Mouse (Mus musculus): ENCODE measurements around the gene Prkch.

The Prkch gene

DNA sequence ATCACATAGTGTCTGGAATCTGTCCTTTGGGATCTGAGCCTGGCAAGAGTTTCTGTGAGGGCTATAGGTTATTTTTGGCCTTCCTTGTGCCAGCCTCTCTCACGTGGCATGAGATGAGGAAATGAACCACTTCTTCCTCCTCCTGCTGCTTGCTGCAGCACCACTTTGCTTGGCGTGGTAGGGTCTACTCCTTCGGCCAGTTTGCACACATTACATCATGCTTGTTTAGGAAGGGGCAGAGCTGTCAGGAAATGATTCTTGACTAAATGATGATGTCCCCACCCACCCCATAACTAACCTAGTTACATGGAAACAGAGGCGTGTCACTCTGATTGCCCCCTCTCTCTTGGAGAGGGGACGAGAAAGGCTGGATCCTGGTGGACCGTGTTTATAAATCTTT lies 28.6 kb downstream of the Prkch start:
- DNase-seq: no peak

DNA sequence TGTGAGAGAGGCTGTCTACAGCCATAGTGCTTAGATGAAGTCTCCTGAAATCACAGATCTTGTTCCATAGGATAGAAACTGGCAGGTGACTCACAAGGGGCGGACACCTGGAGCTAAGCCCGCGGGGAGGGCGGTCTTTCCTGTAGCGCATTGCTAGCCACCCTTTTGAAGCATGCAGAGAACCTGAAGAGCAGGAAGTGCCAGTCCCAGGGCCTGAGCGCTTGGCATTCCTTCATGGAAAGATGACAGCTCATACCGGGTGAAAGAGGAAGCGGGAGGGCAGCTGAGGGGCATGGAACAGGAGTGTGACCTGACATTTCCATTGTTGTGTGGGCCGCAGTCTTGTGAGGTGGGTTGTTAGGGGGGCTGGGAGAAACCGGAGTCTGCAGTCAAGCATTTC lies 33.1 kb downstream of the Prkch start:
- DNase-seq: no peak

DNA sequence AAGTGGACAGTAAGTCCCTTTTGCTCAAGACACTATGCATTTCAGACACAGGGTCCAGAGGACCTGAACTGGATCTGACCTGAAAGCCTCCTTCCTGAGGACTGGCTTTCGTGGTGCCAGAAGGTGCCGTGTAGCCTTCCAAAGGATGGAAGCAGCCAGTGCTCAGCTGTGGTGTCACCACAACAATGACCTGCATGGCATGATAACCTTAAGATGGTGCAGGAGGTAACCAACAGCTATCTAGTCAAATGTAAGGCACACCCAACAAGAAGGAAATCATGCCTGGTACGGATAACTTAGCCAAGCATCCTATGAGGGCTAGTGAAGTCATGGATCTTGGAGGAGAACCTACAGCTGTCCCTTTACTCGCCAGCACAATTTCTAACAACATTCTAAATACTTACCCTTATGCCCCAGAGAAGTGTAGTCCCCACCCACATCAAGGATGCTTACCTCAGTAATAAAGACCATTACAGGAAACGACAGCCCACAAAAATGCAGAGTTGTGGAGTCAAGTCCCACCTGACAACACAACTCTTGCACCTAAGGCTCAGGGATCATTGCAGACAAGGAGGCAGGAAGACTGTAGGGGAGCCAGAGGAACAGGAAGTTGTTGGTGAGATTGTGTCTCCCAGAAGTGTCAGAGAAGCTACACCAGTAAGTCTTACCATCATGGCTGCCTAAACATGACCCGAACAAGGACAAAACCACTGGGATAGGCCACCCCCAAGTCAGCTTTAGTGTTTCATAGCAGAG lies 40.9 kb downstream of the Prkch start:
- DNase-seq: no peak

DNA sequence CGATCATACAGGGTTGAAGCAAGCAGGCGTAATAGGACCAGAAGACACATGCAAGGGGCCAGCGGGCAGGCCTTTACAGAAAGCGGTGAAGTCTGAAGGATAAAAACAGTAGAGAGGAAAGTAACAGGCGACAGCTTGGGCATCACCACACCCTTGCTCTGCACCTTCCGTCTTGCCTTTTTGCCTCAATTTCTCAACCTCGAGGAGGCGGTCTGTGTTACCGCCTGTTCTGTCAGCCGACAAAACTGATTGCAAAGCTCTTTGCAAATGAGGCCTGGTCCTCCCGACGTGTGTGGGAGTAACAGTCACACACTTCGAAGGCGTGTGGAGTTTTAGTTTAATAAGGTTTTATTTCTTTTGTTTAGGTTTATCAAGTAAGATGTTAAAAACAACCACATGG lies 43.3 kb downstream of the Prkch start:
- no peak for DNase-seq

DNA sequence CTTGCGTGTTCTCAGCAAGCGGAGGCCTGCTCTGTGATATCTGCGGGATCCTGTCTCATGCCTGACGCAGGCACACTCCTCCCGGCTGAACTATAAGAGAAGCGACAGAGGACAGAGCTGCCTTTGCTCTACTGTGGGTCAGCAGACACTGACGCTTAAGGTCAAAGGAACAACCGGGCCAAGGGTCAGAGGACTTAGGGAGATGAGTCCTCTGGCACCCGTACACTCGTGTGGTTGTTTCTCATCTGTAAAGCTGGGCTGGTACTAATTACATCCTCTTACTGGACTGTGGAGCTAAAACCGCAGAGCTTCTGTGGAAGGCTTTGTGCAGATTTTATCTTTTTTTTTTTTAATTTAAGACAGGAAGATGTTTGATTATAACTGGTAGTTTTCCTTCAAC lies 46.0 kb downstream of the Prkch start:
- no peak for DNase-seq

DNA sequence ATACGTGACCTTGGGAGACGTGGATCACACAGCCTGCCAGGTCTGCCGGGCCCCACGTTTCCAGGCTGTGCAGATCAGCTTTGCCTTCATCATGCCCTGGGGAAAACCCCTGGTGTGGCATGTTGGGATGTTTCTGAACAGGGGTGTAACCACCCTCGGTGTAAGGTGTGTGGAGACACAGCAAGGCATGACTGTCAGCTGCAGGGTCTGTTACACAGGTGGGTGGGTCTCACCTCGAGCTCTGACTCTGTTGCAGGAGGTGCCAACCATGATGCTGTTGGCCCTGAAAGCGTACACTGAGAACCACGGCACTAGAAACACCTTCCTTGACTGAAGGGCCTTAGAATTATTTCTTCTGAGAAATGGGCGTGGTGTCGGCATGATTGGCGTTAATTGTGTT lies 46.6 kb downstream of the Prkch start:
- no peak for DNase-seq

DNA sequence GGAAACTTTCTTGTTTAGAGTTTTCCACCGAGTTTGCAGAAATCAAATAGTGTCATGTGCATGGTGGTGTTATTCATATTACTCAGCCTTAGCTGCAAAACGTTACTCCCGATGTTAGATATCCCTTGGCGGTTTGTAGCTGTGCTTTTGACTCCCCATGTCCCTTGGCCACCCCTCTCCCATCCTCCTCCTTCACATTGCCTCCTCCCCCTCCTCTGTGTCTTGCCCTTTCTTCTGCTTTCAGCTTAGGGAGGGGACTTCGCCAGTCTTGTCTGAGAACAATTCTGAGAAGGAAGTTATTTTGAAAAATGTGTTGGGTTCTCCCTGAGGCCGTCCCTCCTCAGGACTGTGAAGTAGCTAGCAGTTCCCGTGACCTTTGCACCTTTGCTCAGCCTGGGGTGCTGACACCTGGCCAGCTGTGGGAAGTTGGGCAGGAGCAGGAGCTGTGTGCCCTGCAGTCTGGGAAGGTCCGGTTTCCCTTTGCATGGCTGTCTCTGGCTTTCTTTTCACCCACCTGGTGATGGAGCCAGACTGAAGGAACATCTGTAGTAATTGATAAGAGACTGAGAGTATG lies 48.2 kb downstream of the Prkch start:
- no peak for DNase-seq

DNA sequence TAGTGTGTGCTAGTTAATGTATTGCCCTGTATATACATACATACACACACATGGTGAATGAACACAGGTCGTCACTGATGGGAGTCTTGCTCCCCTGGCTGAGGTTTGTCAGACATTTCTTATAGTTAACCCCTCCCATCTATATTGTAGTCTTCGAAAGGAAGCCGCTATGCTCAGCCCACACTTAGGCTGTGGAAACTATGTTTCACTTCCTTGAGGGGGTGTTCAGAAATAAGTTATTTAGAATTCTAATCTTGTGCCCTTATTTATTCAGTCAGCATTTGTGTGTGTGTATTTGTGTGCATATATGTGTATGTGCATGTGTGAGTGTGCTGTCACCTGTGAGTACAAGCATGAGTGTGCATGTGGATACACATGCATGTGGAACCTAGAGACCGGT lies 49.1 kb downstream of the Prkch start:
- no peak for DNase-seq

DNA sequence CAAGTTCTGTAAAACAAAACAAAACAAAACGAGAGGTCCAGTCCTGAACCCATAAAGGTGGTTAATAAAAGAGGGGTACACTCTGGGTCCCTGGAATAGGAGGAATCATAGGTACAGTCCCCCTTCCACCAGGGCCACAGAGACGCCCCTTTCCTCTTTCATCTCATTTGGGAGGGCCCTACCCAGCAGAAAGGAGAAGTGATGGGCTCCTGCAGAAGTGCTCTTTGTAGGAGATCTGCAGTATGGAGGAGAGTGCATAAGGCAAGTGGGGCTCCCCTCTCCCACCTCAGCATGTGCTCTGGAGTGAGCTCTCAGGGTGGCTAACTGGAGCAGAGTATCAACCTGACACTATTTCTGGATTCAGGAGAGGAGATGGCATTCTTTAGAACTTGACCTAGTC lies 55.0 kb downstream of the Prkch start:
- DNase-seq: no peak

DNA sequence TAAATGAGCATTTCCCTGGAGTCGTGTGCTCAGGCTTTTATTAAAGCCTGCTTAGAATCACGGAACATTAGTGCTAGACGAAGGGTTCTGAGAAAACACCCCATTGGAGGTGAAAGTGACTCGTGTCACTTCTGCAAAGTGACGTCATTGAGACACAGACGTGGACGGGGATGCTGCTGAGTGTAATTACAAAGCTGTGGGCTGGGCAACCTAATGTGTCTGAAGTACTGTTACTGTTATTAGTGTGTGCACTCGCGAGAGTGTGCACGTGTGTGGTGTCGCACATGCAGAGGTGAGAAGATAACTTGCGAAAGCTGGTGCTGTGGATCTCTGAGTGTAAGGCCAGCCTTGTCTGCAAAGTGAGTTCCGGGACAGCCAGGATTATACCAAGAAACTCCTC lies 56.6 kb downstream of the Prkch start:
- DNase-seq: no peak

DNA sequence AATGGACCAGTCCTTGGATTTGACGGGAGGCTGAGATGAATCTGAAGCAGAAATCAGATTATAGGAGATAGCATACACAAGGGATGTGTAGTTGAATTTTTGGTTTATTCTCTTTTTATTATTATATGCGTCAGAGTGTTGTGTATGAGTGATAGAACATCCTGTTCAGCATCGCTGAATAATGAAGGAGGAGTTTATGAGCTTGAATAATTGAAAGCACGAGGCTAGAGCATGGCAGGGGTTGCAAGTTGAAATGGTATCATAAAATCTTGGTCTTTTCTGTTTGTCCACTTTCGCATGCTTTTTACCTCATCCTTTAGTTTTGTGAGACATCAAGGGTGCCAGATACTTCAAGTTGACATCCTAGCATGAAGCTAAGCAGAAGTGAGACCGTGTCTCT lies 60.6 kb downstream of the Prkch start:
- no peak for DNase-seq

DNA sequence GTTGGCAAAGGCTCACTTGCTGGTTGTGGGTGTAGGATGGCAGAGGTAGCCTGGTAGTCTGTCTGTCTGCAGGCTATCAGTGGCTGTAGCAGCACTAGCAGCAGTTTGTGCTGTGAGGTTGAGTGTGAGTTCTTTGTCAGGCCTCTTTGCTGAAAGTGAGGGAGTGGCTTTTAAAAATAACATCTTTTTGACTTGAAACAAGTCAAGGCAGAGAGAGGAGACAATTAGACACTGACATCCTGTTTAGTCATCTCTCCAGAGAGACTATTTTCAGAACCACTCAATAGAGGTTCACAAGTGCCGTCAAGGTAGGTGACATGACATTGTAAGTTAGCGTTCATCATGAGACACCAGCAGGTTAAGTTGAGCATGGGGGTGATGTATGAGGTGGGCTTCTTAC lies 63.1 kb downstream of the Prkch start:
- DNase-seq: no peak

DNA sequence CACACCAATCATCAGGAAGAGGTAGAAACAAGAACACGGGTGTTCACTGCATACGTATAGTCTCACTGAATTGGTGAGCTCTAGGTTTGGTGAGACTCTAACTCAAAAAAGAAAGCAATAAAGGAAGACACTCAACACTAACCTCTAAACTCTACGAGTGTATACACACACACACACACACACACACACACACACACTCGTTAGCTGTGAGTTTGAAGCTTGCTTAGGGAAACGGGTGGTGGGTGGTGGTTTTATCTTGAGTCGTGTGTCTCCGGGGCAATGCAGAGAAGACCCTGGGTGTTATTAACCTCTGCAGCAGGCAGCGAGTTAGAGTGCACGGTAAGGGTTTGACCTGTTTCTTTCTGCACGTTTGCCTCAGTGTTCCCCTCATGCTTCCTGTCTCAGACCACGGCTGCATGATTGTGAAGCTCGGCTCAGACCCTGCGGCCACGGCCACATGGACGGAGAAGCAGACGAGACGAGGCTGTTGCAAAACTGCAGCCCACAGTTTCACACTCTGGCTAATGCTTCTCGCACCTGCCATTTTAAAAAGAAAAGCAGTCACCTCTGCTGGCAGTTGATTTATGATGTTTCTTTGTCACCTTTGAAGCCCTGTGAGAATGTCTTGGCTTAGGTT lies 72.1 kb downstream of the Prkch start:
- DNase-seq: no peak

DNA sequence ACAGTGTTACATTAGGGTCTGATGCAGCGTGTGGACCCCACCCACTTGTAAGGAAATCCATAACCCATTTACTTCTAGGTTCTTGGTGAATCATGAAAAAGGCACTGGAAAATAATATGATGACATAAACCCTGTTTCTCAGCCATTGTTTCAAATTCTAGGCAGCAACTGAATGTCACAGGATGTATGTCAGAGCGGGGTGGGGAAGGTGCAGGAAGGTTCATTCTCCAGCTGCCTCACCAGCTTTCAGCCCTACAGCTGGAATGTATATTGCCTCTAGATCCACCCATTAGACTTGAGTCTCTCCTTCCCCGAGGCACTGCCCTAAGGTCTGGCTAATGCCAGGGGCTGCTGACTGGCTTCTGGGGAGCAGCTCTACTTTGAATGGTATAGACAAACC lies 78.8 kb downstream of the Prkch start:
- no peak for DNase-seq

DNA sequence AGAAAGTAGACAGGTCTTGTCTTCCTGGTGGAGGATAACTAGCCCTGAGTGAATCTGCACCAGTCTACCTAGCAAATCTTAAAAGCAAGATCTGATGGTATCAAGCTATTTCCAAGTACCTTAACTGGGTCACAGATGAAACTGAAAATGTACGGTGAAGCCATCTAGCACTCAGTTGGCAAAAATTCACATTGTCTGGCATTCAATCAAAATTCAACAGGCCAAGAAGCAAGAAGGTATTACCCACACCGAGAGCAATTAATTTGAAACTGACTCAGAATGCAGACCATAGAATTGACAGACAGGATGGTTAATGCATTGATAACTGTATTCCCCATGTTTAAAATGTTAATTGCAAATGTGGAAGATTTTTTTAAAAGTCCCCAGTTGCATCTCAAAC lies 82.1 kb downstream of the Prkch start:
- DNase-seq: no peak

DNA sequence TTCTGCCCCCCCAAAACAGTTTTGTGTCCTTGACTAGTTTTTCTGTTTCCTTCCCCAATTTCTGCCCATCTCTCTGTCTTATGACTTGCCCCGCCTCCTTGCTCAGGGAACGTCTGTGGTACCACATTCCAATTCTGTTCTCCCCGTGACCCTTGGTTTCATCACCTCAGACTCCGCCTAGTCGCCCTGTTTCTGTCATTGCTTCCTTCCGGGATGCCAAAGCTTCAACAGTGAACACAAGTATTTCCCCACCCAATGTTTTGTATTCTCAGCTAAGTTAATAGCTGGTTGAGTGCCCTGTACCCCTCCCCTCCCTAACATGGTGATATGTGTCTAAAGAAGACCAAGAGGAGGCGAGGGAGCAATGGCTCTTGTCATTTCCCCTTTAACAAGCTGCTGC lies 83.0 kb downstream of the Prkch start:
- DNase-seq: no peak

DNA sequence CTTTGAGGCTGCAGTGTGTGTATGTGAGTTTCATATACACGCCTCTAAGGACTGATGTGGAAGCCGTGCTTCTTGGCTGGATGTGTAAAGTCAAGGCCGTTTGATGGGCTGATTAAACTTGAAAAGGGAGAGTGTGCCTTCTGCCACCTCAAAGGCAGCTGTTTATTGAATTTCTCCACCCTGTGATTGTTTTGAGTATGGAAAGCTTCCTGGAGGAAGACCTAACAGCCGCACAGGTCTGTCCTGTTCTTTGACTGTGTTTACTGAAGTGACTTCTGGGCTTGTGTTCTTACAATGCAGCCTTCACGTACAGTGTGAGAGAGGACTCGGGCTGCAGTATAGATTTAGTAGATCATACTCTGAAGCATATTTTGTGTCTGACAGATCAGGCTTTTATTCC lies 86.1 kb downstream of the Prkch start:
- no peak for DNase-seq

DNA sequence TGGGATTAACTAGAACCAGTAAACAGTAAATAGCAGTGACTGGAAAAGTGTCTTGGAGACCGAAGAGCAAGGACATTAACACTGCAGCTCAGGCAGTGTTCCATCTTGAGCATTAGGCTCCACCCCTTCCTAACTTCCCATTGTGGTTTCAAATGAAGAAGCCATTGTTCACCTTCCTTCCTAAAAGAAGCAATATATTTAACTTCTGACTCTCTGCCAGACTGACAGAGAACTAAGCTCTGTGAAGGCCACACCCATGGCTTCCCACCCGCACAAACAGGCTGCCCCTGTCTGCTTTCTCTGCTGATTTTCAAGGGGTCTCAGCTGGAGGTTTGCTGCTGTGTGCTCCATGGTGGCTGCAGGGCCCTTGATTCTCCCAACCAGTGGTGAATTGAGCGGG lies 86.9 kb downstream of the Prkch start:
- DNase-seq: no peak

DNA sequence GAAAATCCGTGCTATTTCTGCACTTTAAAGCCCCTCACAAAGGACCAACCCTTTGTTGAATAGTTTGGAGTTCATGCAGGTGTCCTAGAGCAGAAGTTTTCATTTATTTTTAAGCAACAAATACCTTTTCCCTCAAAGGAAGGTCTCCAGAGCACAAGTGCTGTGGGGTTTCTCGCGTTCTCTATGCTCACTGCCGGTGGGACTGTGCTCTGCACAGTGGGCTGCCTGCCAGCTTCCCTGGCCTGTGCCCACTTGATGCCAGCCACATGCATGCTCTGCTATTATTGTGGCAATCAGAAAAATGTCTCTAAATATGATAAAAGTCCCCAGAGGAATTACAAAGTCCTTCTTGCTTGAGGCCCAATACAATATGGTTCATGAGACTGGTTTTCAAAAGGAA lies 87.4 kb downstream of the Prkch start:
- no peak for DNase-seq

DNA sequence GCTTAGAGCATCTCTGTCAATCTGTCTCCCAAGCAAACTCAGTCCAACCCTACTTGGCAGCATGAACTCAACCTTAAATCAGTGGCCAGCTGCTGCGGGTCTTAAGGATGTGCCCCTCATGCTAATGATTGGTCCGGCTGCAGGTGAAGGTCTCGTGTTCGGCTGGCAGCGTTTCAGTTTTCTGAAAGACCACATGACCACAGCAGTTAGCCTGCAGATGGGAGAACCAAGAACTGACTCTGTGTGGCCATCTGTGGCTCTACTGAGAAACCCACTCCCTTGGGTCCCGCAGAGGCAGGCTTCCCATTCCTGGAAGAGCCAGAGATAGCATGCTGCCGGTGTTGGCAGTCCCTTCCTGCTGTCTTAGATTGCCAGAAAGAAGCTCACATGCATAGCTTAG lies 89.2 kb downstream of the Prkch start:
- DNase-seq: no peak

DNA sequence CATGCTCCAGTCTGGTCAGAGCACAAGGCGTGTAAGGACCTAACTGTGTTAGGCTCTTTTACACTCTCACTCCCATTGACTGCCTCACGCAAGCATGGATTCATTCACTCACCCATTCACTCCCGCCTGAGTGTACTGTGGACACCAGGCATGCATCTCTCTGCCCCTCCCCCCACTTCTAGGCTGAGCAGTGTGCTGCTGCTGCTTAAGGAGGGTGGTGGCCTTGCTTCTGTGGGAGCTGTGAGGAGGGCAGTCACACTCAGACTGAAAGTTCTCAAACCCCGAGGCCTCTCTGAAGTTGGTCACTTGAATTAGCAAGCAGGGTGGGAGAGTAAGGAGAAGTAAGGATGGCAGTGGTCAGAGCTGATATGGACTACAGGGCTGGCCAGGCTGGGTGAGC lies 90.6 kb downstream of the Prkch start:
- no peak for DNase-seq

DNA sequence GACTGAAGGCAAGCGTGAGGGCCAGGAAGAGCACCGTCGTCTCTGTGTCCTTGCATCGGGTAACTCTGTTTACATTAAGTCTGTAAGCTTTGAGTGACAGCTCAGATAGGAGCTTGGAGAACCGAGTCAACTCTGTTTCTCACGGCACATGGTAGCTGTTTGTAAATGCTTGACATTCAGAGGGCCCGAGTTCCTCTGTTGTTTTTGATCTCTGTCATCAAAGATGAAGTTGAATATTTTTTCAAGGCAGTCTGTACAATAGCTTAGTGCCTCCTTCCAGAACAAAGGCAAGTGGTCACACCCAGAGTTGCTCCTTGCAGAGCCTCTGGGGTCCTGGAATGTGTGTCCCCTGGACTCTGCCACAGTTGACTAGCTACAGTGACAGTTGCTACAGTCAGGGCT lies 94.8 kb downstream of the Prkch start:
- DNase-seq: no peak

DNA sequence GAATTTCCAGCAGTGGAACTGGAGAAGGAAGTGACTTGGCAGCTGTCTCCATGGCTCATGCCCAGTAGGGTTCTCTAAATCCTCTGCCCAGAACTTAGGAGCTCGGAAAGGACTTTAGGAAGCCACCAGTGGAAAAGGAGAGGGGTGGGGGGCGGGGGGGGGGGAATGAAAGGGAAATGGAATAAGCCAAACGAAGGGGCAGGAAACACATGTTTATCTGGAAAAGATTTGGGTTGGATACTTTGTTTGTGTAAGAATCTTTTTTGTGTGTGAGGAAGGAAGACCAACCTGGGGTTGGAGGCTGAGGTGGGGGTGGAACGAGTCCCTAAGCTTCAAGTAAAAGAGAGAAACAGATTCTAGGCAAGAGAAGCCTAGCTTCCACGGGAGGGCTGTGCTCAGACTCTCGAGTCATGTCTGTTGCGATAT lies 98.3 kb downstream of the Prkch start:
- DNase-seq: no peak

DNA sequence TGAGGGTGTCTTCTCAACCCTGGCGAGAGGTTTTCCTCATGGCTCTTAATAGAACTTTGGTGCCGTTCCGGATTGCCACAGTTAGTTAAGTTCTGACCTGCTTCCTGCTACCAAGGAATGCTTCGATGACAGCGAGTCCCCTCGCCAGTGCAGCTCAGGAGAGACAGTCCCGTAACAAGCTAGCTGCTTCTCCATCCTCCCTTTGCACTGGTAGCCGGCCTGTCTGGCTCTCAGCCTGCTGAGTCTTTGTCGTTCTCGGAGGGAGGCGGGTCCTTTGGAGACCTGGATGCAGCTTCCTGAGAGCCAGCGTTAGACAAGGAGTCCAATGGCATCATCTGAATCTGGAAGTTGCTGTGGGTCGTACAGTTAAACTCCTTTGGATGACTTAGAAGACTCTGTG lies 101.3 kb downstream of the Prkch start:
- DNase-seq: no peak

DNA sequence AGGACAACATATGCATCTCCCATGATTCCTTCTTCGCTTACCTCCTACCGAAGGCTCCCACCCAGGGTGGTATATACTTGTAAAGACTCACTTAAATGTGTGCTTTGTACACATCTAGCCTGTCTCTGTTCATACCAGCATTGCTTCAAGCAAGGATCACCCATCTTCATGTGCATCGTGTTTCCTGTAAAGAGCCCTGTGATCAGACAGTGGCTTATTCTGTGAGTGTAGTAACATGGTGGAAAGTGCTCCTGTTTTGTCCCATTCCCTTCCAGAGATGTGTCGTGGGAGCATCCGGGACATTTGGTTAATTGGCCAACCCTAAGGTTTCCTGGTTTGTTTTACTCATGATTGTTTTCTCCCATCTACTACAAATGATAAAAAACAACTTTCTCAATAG lies 101.9 kb downstream of the Prkch start:
- DNase-seq: no peak

All from right cerebral cortex, adult 18-20 months (tissue).